Mouse (Mus musculus) forebrain, embryonic 14.5 days (tissue): ENCODE measurements at regions not wholly inside any gene's neighbourhood (a gene's known extent, or its start where the extent isn't known, plus 50 kb on each side); places are given as distances from the start of the nearest gene placed in this dataset.

Experiments
- ATAC-seq: fragments of 200-750 bp; cut with Nextera tagmentation; 2 replicates; pipeline ENCODE4 v1.8.0; 2017; ENCODE audit warnings: mild to moderate bottlenecking, moderate library complexity
- DNase-seq: peaks from one replicate; pipeline ENCODE4 v3.0.0-alpha.2; 2015; ENCODE audit warnings: low spot score
- H3K27ac ChIP-seq: fragments of 300-500 bp; sonication (generic); 2 replicates; pipeline ENCODE4 v1.5.1; 2014; ENCODE audit warnings: low read depth, mild to moderate bottlenecking, control low read depth, low read length, moderate library complexity
- H3K27me3 ChIP-seq: fragments of 300-500 bp; sonication (generic); replicated peaks from 2 replicates; pipeline ENCODE4 v1.6.1; 2014; ENCODE audit warnings: low read length, control low read depth, mixed read lengths; ENCODE audit not compliant: control insufficient read depth, insufficient read depth
- H3K36me3 ChIP-seq: fragments of 300-500 bp; sonication (generic); 2 replicates; pipeline ENCODE4 v1.6.1; 2014; ENCODE audit warnings: low read length, control low read depth; ENCODE audit not compliant: control insufficient read depth, insufficient read depth
- H3K4me1 ChIP-seq: fragments of 300-500 bp; sonication (generic); 2 replicates; pipeline ENCODE4 v1.6.1; 2014; ENCODE audit warnings: antibody characterized with exemption, low read length, control low read depth; ENCODE audit not compliant: control insufficient read depth, insufficient read depth
- H3K4me2 ChIP-seq: fragments of 300-500 bp; sonication (generic); 2 replicates; pipeline ENCODE4 v1.6.1; 2014; ENCODE audit warnings: mild to moderate bottlenecking, control low read depth, low read length
- H3K4me3 ChIP-seq: fragments of 300-500 bp; sonication (generic); 2 replicates; pipeline ENCODE4 v1.5.1; 2014; ENCODE audit warnings: low read depth, low read length, control low read depth
- H3K9ac ChIP-seq: fragments of 300-500 bp; sonication (generic); 2 replicates; pipeline ENCODE4 v1.6.1; 2014; ENCODE audit warnings: mild to moderate bottlenecking, low read length, control low read depth, moderate library complexity
- H3K9me3 ChIP-seq: fragments of 300-500 bp; sonication (generic); replicated peaks from 2 replicates; pipeline ENCODE4 v1.6.1; 2016; ENCODE audit warnings: low read length, control low read depth, mixed read lengths; ENCODE audit not compliant: control insufficient read depth
- WGBS: fragments of 180-500 bp; shearing (Covaris S2); extraction: QIAGEN DNeasy Blood & Tissue Kit; methylation state at CpG from one replicate; pipeline ENCODE4 v1.1.7; 2014; 5-methylcytosine and 5-hydroxymethylcytosine counted together

DNA sequence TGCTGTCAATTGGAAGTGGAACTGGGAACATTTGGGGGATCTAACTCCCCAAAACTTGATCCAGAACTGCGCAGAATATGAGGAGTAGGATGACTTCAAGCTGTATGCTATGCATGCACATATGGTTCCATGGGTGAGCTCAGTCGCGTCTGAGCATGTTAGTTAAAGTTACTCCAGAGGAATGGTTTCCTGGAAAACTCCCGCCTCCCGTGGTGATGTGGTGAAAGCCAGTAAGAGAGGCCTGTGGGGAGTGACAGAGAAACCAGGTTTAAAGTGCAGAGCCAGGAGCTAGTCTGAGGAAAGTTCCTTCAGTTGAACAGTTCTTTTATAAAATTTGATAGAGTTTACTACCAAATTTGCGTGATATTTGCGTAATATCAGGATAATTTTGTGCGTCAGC is 73.1 kb upstream of the Haao start:
- H3K9ac ChIP-seq: no peak overlapping the region
- no peak overlapping the region for H3K27ac ChIP-seq
- no peak for ATAC-seq
- H3K4me3 ChIP-seq: no peak overlapping the region
- no peaks in the 10 kb centered on the region for H3K27me3 ChIP-seq
- H3K9me3 ChIP-seq: no peaks in the 10 kb centered on the region
- DNase-seq: no peak
- no peaks in the 10 kb centered on the region for H3K36me3 ChIP-seq
- peaks cover 8% of the 10 kb centered on the region; the same call in 1 of the 2 replicates for H3K4me1 ChIP-seq
- no peak overlapping the region for H3K4me2 ChIP-seq
- 76% methylated on average over 8 of the region's 8 CpGs for WGBS

DNA sequence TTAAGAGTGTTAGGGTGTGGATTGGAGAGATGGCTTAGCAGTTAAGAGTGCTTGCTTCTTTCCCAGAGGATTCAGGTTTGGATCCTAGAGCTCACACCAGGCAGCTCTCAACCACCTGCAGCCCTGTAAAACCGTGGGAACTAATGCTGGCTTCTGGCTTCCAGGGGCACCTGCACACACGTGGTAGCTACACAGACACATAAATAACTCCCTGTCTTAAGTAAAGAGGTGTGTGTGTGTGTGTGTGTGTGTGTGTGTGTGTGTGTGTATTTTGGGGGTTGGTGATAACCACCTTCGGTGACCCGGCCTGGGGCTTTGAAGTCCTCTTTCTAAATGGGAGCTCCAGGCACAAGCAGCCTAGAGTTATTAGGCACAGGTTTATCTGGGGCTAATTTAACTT is 72.5 kb upstream of the Haao start:
- H3K4me3 ChIP-seq: no peak overlapping the region
- H3K4me2 ChIP-seq: no peak overlapping the region
- H3K36me3 ChIP-seq: no peaks in the 10 kb centered on the region
- peaks cover 8% of the 10 kb centered on the region; the same call in 1 of the 2 replicates for H3K4me1 ChIP-seq
- no peak for ATAC-seq
- no peak overlapping the region for H3K9ac ChIP-seq
- no peaks in the 10 kb centered on the region for H3K9me3 ChIP-seq
- no peak for DNase-seq
- H3K27me3 ChIP-seq: no peaks in the 10 kb centered on the region
- no peak overlapping the region for H3K27ac ChIP-seq
- 40% methylated on average over 4 of the region's 4 CpGs for WGBS

DNA sequence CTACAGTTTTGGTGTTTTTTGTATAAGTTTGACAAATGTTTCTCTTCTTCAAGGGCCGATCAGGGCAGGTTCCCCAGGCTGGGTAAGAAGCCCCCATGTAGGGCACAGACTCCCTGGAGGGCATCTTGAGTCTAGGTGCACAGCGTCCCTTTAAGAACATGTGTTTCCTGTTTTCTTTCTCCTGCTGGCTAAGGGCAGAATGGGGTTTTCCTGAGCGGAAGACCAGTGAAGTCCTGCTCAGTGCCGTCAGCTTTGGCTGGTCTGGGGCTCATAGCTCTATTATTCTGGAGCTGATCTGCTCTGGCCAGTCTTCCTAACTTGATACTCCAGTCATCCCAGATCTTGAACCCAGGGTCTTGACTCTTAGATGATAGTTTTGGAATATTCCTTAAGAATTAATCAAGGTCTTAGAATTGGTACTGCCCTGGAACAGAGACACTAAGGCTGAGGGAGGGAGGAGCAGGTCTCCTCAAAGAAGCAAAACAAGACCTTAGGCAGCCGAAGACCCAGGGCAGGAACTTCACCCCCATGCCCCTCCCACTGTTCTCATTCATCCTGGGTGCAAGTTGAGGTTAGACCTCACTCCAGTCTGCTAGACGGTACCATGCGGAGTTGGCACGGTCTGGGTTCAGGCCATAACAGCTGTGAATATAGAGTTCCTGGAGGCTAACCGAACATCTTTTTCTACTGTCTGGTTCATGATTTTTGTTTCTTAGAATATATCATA is 70.8 kb upstream of the Haao start:
- DNase-seq: no peak
- no peak overlapping the region for H3K4me2 ChIP-seq

DNA sequence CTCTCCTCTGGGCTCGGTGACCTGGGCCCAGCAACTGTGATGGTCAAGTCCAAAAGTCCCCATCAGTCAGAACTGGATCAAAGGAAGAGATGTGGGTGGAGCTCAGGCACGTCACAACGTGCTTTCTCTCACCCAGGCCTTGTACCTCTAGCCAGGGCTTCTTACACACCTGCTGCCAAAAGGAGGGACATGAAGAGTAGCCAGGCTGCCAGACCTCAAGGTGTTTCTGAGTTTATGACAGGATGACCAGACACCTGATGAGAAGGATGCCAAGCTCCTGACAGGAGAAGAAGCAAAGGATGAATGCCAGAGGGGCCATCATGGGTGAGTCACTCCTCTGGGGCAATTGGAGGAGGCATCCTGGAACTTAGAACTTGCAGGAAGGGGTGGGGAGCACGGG is 70.0 kb upstream of the Haao start:
- H3K27ac ChIP-seq: no peak overlapping the region
- no peak for DNase-seq
- no peak for ATAC-seq
- no peak overlapping the region for H3K4me2 ChIP-seq
- no peak overlapping the region for H3K4me3 ChIP-seq
- H3K36me3 ChIP-seq: no peaks in the 10 kb centered on the region
- 82% methylated on average over 4 of the region's 4 CpGs for WGBS
- no peaks in the 10 kb centered on the region for H3K27me3 ChIP-seq
- H3K9me3 ChIP-seq: no peaks in the 10 kb centered on the region
- H3K9ac ChIP-seq: no peak overlapping the region
- H3K4me1 ChIP-seq: peaks cover 8% of the 10 kb centered on the region; the same call in 1 of the 2 replicates

More for the DNA sequence above, 70.8 kb upstream of the Haao start:
- ATAC-seq: no peak
- Histone ChIP-seq H3K4me1 (peaks cover 8% of the 10 kb centered on the region; the same call in 1 of the 2 replicates), H3K36me3 (no peaks in the 10 kb centered on the region), H3K9ac (no peak overlapping the region), H3K27me3 (no peaks in the 10 kb centered on the region), H3K27ac (no peak overlapping the region), H3K4me3 (no peak overlapping the region), H3K9me3 (no peaks in the 10 kb centered on the region)
- 81% methylated on average over 9 of the region's 9 CpGs for WGBS

DNA sequence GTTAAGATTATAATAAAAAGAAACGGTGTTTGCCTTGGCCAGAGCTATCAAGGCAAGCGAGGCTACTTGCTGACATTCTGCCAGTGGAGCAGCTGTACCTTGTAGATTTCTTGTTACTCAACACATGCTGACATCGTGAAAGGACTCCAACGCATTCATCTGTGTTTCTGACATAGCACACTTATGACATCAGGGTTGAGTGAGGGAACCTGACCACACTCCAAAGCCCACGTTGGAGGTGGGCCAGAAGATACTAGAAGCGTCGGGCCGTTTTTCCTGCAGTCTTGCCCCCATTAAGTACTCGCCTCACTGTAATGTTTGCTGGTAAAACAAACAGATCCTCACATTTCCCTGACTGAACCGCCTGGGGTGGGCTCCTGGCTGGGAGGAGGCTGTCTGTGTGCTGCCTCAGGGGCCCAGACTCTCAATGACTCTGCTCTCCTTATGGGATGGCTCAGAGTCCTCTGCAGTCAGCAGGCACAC is 69.0 kb upstream of the Haao start:
- no peaks in the 10 kb centered on the region for H3K36me3 ChIP-seq
- peak; percentile 54 for ATAC-seq
- no peak overlapping the region for H3K4me2 ChIP-seq
- H3K9me3 ChIP-seq: no peaks in the 10 kb centered on the region
- peak; percentile 71 for DNase-seq
- 40% methylated on average over 10 of the region's 10 CpGs for WGBS
- no peak overlapping the region for H3K27ac ChIP-seq
- H3K27me3 ChIP-seq: no peaks in the 10 kb centered on the region
- H3K4me3 ChIP-seq: no peak overlapping the region
- peaks cover 8% of the 10 kb centered on the region; the same call in 1 of the 2 replicates for H3K4me1 ChIP-seq
- no peak overlapping the region; the same call in 1 of the 2 replicates for H3K9ac ChIP-seq

DNA sequence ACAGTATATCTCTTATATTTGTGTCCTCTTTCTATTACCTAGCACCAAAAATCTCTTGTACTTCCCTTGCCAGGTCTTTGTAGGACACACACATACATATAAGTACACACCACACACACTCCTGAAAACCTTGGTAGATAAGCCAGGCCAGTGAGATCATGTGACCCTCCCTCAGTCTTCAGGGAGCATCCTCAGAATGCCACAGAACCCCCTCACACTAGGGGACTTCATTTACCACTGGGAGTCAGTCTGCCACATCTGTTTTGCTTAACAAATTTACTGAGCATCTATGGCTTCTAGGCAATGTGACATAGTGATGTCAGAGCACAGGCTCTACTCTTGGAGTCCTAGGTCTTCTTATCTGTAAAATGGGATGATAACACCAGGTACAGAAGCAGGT is 67.3 kb upstream of the Haao start:
- H3K4me2 ChIP-seq: no peak overlapping the region
- H3K9me3 ChIP-seq: no peaks in the 10 kb centered on the region
- no peak overlapping the region for H3K4me3 ChIP-seq
- no peak overlapping the region for H3K27ac ChIP-seq
- no peak for DNase-seq
- ATAC-seq: no peak
- no peaks in the 10 kb centered on the region for H3K36me3 ChIP-seq
- no peak overlapping the region for H3K9ac ChIP-seq
- H3K27me3 ChIP-seq: no peaks in the 10 kb centered on the region
- H3K4me1 ChIP-seq: peaks cover 8% of the 10 kb centered on the region; the same call in 1 of the 2 replicates

DNA sequence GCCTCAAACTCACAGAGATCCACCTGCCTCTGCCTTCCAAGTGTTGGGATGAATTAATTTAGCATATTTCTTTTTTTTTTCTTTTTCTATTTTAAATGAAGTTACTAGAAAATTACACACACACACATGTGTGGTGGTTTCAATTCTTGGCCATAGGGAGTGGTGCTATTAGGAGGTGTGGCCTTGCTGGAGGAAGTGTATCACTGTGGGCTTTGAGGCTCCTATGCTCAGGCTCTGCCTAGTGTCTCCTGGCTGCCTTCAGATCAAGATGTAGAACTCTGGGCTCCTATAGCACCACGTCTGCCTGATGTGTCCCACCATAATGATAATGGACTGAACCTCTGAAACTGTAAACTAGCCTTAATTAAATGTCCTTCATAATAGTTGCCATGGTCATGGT is 66.8 kb upstream of the Haao start:
- H3K27me3 ChIP-seq: no peaks in the 10 kb centered on the region
- H3K4me3 ChIP-seq: no peak overlapping the region
- H3K4me1 ChIP-seq: peaks cover 8% of the 10 kb centered on the region; the same call in 1 of the 2 replicates
- no peak overlapping the region for H3K4me2 ChIP-seq
- no peak for DNase-seq
- no peak overlapping the region for H3K9ac ChIP-seq
- ATAC-seq: no peak
- no peaks in the 10 kb centered on the region for H3K36me3 ChIP-seq
- 82% methylated on average over 1 of the region's 1 CpGs for WGBS
- H3K27ac ChIP-seq: no peak overlapping the region
- no peaks in the 10 kb centered on the region for H3K9me3 ChIP-seq

DNA sequence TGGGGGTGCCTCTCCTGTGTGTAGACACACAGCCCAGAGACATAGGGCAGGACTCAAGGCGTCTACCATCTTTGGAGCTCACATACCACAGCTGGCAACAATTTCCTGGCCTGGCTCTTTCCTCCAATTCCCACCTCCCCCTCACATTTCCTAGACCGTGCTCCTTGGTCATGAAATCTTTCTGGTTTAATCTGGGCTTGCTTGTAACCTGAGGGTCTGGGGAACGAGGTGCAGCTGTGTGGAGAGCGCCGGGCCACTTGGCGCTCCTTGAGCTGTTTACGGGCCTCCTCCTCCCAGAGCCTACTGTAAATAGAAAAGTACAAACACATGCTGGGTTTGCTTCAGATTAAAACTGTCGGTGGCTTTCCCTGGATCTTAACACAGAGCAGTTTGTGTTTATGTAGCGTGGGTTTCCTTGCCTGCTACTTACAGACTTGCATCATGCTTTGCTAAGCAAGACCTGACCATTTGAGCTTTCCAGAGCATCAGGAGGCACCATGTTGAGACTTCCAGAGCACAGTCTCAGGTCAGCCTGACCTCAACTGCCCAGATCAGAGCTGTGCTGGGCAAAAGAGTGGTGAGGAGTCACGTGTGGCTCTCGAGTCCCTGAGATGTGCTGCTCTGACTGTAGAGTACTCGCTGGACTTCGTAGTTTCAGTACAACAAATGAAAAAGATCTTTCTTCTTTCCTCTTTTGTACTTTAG is 66.1 kb upstream of the Haao start:
- H3K4me1 ChIP-seq: peaks cover 8% of the 10 kb centered on the region; the same call in 1 of the 2 replicates
- no peak overlapping the region for H3K9ac ChIP-seq
- no peaks in the 10 kb centered on the region for H3K36me3 ChIP-seq
- no peaks in the 10 kb centered on the region for H3K9me3 ChIP-seq
- DNase-seq (no peak), ATAC-seq (no peak)
- no peak overlapping the region for H3K4me3 ChIP-seq
- no peak overlapping the region; the same call in 1 of the 2 replicates for H3K27ac ChIP-seq
- H3K27me3 ChIP-seq: no peaks in the 10 kb centered on the region
- H3K4me2 ChIP-seq: no peak overlapping the region
- 81% methylated on average over 13 of the region's 13 CpGs for WGBS

DNA sequence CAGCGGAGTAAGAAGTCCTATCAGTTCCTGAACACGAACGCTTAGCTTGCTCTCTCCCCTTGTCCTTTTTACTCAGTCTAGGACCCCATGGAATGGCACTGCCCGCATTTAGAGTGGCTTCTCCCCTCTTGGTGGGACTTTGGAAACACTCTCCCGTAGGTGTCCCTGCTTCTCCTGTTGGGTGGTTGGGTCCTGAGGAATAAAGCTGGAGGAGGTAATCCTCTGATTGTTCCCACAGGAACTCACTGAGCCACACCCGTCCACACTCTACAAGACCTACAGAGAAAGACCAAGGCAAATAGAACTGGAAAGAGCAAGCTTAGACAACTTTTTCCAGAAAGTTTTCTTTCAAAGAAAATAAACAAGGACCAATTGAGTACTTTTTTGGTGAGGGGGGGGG is 64.7 kb upstream of the Haao start:
- no peak overlapping the region for H3K9ac ChIP-seq
- ATAC-seq: no peak
- H3K9me3 ChIP-seq: no peaks in the 10 kb centered on the region
- H3K4me1 ChIP-seq: peaks cover 8% of the 10 kb centered on the region; the same call in 1 of the 2 replicates
- no peak overlapping the region for H3K4me2 ChIP-seq
- H3K4me3 ChIP-seq: no peak overlapping the region
- WGBS: 90% methylated on average over 6 of the region's 6 CpGs
- H3K36me3 ChIP-seq: no peaks in the 10 kb centered on the region
- DNase-seq: no peak
- no peaks in the 10 kb centered on the region for H3K27me3 ChIP-seq
- H3K27ac ChIP-seq: no peak overlapping the region
